Mouse (Mus musculus) forebrain, embryonic 14.5 days (tissue): Measurements from ENCODE around the gene Grin2d. TPM values are rescaled to one million over a fixed set of nuclear protein-coding genes. Genes with fewer than 3 reads are reported as not detected.

ENCODE experiments used
- ATAC-seq: fragments of 200-750 bp; cut with Nextera tagmentation; 2 replicates; pipeline ENCODE4 v1.8.0; 2017; ENCODE audit warnings: mild to moderate bottlenecking, moderate library complexity
- DNase-seq: peaks from one replicate; pipeline ENCODE4 v3.0.0-alpha.2; 2015; ENCODE audit warnings: low spot score
- H3K27ac ChIP-seq: fragments of 300-500 bp; sonication (generic); 2 replicates; pipeline ENCODE4 v1.5.1; 2014; ENCODE audit warnings: low read depth, mild to moderate bottlenecking, control low read depth, low read length, moderate library complexity
- H3K27me3 ChIP-seq: fragments of 300-500 bp; sonication (generic); replicated peaks from 2 replicates; pipeline ENCODE4 v1.6.1; 2014; ENCODE audit warnings: low read length, control low read depth, mixed read lengths; ENCODE audit not compliant: control insufficient read depth, insufficient read depth
- H3K36me3 ChIP-seq: fragments of 300-500 bp; sonication (generic); 2 replicates; pipeline ENCODE4 v1.6.1; 2014; ENCODE audit warnings: low read length, control low read depth; ENCODE audit not compliant: control insufficient read depth, insufficient read depth
- H3K4me1 ChIP-seq: fragments of 300-500 bp; sonication (generic); 2 replicates; pipeline ENCODE4 v1.6.1; 2014; ENCODE audit warnings: antibody characterized with exemption, low read length, control low read depth; ENCODE audit not compliant: control insufficient read depth, insufficient read depth
- H3K4me2 ChIP-seq: fragments of 300-500 bp; sonication (generic); 2 replicates; pipeline ENCODE4 v1.6.1; 2014; ENCODE audit warnings: mild to moderate bottlenecking, control low read depth, low read length
- H3K4me3 ChIP-seq: fragments of 300-500 bp; sonication (generic); 2 replicates; pipeline ENCODE4 v1.5.1; 2014; ENCODE audit warnings: low read depth, low read length, control low read depth
- H3K9ac ChIP-seq: fragments of 300-500 bp; sonication (generic); 2 replicates; pipeline ENCODE4 v1.6.1; 2014; ENCODE audit warnings: mild to moderate bottlenecking, low read length, control low read depth, moderate library complexity
- H3K9me3 ChIP-seq: fragments of 300-500 bp; sonication (generic); replicated peaks from 2 replicates; pipeline ENCODE4 v1.6.1; 2016; ENCODE audit warnings: low read length, control low read depth, mixed read lengths; ENCODE audit not compliant: control insufficient read depth
- WGBS: fragments of 180-500 bp; shearing (Covaris S2); extraction: QIAGEN DNeasy Blood & Tissue Kit; methylation state at CpG from one replicate; pipeline ENCODE4 v1.1.7; 2014; 5-methylcytosine and 5-hydroxymethylcytosine counted together
- polyA plus RNA-seq: library from polyadenylated mRNA; unstranded; fragments of >200 nt; fragmentation: Nextera tagmentation; extraction: Ambion mirVana; gene quantifications from 2 replicates; pipeline ENCODE4 v1.2.1, GENCODE M21; 2014

Grin2d gene
- polyA plus RNA-seq, 1 experiment from 2014 or later, result 0.52 TPM

DNA sequence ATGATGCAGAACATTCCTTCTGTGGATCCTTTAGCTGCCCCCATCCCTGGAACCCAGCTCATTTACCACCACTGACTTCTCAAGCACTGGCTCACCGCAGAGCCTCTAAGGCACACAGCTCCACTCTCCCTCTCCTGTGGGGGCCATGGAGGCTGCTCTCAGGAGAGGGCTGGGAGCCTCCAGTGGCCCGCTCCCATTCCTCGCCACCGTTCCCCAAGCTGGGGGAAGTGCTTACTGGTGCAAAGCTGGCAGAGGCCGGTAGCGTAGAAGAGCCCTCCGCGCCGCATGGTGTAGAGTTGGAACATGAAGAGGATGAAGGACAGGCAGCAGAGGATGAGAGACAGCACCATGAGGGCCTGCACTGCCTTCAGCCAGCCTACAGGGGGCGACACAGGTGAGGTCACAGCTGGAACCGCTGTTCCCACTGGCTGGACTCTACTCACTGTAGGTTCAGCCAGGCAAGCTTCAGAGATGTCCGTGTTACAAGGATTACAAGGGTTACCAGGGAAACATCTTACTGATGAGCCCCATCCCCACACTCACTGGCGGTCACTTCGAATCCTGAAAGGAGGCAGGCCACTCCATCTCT, 41.0 kb upstream of the Grin2d start:
- DNase-seq, result no peak
- Histone ChIP-seq H3K4me2 (no peak overlapping the region), H3K4me1 (peaks cover 24% of the 10 kb centered on the region), H3K4me3 (no peak overlapping the region), H3K36me3 (no peaks in the 10 kb centered on the region), H3K27me3 (no peaks in the 10 kb centered on the region), H3K9me3 (no peaks in the 10 kb centered on the region), H3K27ac (no peak overlapping the region), H3K9ac (no peak overlapping the region)
- WGBS, result 72% methylated on average over 14 of the region's 14 CpGs
- no peak for ATAC-seq

DNA sequence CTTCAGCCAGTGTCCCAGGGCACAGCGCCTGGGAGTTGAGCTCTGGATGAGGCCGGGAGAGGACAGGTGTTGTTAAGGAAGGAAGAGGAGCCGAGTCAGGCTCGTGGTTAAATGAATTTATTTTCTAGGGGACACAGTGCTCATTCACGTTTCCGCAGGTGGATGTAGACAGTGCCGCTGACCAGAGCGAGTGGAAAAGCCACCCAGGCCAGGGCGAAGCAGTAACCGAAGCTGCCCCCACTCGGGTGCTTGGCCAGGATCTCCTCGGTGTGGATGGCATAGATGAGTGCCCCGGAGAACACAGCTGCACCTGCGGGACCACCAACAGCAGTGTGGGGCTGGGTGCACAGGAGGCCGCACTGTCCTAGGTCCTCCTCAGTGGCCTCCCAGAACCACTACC, 39.7 kb upstream of the Grin2d start:
- H3K27me3 ChIP-seq, result no peaks in the 10 kb centered on the region
- 87% methylated on average over 15 of the region's 15 CpGs for WGBS
- ATAC-seq (no peak), DNase-seq (no peak)
- H3K4me3 ChIP-seq, result no peak overlapping the region
- H3K4me2 ChIP-seq, result no peak overlapping the region
- no peaks in the 10 kb centered on the region for H3K9me3 ChIP-seq
- H3K9ac ChIP-seq, result peak overlapping the region; percentile 32
- H3K27ac ChIP-seq, result peak overlapping the region; percentile 87
- no peaks in the 10 kb centered on the region for H3K36me3 ChIP-seq
- H3K4me1 ChIP-seq, result peaks cover 24% of the 10 kb centered on the region

DNA sequence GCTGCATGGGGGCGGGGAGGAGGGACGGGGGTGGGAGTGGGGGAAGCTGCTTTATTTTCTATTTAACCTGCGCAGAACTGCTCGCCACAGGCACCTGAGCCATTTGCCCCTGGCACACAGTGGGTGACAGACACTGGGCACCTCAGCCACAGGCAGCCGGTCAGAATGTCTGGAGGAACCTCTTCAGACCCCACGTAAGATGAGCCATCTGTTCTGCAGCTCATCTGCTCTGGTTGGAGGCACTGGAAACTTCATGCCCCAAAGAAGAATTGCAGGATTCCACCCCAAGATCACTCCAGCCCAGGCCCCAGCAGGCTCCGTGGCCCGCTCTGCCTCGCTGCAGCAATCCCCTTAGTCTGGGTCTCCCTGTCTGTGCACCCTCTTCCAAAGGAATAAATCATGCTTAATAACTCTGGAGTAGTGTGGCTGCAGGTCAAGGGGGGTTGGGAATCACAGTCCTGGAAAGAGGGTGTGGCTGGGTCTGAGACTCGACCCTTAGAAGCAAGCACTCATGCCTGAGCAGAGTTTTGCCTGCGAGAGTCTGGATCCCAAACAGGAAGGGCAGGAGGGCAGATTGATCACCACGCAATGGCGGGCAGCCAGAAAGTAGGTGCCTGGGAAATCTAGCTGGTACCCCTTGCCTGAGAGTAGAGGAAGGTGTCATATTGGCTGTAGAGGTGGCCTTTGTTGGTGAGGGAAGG, 39.0 kb upstream of the Grin2d start:
- Histone ChIP-seq H3K4me1 (peaks cover 17% of the 10 kb centered on the region), H3K4me3 (peak overlapping the region; percentile 23), H3K36me3 (no peaks in the 10 kb centered on the region), H3K27me3 (no peaks in the 10 kb centered on the region), H3K27ac (peak overlapping the region; percentile 87), H3K4me2 (peak overlapping the region; percentile 50), H3K9me3 (no peaks in the 10 kb centered on the region), H3K9ac (peak overlapping the region; percentile 54)
- WGBS, result 38% methylated on average over 12 of the region's 13 CpGs
- DNase-seq, result no peak
- ATAC-seq, result peak; percentile 49; the same call in 1 of the 2 replicates

DNA sequence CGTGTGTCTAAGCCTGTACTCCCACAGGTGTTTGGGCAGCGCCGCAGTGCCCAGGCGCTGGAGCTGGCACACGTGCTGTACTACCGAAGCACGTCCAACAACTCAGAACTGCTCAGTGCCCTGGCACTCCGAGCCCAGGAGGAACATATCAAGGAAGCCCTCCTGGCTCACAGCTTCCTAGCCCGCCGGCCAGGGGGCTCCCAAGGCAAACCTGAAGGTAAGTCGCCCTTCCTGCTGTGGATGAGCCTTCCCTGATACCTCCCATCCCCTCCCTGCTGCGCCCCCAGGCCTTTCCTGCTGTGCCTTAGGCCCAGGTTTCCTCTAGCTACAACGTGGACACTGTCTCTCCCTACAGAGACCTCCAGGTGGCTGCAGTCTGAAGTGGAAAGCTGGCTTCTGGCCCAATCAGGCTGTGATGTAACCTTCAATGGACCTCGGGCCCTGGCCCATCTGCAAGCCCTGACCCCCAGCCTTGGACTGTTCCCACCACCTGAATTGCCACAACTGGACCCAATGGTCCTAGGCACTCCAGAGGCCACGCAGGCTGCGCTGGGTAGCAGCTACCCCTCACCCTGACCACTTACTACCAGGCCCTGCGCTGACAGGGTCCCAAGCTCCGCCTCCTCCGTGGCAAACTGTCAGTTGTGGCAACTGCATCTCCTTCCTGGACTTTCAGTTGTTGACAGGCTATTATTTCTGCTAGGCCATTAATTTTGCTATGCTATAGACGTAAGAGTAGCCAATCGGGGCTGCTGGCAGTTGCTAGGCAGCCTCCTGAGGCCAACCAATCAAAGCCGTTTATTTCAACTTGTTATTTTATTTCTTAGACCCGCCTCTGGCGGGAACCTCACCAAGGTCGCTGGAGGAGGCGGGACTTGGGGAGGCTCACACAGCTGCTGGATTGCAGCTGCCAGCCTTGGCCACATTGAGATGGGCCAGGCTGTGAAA, 38.2 kb upstream of the Grin2d start:
- Histone ChIP-seq H3K4me3 (peak overlapping the region; percentile 23), H3K9me3 (no peaks in the 10 kb centered on the region), H3K9ac (peak overlapping the region; percentile 54), H3K27ac (peak overlapping the region; percentile 87), H3K27me3 (no peaks in the 10 kb centered on the region), H3K4me1 (peaks cover 17% of the 10 kb centered on the region), H3K4me2 (peak overlapping the region; percentile 50), H3K36me3 (no peaks in the 10 kb centered on the region)
- DNase-seq, result peak; percentile 95
- ATAC-seq, result peak; percentile 89
- 32% methylated on average over 26 of the region's 26 CpGs for WGBS

DNA sequence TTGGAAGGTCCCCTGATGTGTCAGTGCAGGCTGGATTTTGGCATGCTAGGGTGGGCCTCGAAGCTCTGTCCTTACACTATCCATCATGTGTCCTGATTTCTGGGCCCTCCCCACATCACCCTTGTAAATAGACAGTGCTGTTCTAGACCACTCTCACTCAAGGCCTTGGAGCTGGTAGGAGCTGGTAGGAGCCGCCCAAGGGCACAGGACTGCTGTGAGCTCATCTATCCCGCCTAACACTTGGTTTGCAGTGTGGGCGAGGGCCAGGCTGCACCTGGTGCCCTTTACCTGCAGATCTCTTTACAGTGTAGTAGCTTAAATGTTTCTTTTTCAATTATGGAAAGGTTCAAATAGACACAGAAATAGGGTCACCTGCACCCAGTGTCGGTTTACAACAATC, 36.8 kb upstream of the Grin2d start:
- 93% methylated on average over 5 of the region's 5 CpGs for WGBS
- Histone ChIP-seq H3K27ac (no peak overlapping the region), H3K4me1 (peaks cover 17% of the 10 kb centered on the region), H3K9ac (no peak overlapping the region), H3K36me3 (peaks cover under 1% of the 10 kb centered on the region; the same call in 1 of the 2 replicates), H3K9me3 (no peaks in the 10 kb centered on the region), H3K4me3 (no peak overlapping the region), H3K27me3 (no peaks in the 10 kb centered on the region), H3K4me2 (no peak overlapping the region)
- ATAC-seq (no peak), DNase-seq (no peak)

DNA sequence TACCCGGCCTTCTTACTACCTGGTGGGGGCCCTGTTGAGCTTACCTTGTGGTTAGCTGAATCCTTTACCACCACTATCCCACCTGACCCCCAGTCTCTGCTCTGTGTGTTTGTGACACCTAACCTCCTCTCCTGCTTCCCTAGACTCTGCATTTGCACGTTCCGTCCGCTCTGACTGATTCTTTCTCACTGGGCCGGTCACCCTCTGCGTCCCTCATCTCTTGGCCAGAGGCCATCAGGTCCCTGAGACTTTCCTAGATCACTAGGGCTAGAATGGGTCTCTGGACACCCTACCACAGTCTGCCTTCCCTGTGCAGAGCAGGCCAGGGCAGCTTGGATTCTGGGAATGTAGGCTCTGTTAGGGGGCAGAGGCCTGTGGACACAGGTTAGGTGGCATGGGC, 35.9 kb upstream of the Grin2d start:
- Histone ChIP-seq H3K9me3 (no peaks in the 10 kb centered on the region), H3K4me3 (no peak overlapping the region), H3K4me1 (peaks cover 17% of the 10 kb centered on the region), H3K36me3 (peaks cover 10% of the 10 kb centered on the region), H3K27ac (no peak overlapping the region), H3K4me2 (no peak overlapping the region), H3K9ac (no peak overlapping the region), H3K27me3 (no peaks in the 10 kb centered on the region)
- DNase-seq, result no peak
- WGBS, result 94% methylated on average over 6 of the region's 6 CpGs
- no peak for ATAC-seq

DNA sequence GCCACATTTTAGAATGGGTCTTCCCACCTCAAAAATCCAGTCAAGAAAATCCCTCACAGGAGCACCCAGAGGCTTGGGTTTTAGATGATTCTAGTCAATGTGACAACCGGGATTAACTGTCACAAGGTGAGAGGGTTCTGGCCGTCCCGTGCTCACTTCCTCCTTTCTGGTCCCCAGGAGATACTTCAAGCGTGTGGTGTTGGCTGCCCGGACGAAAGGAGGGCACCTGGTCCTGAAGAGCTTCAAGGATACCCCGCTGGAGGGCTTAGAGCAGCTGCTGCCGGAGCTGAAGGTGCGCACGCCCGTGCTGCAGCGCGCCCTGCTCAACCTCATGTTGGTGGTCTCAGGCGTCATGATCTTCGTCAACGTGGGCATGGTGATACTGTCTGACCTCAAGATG, 31.0 kb upstream of the Grin2d start:
- H3K4me1 ChIP-seq, result no peaks in the 10 kb centered on the region

DNA sequence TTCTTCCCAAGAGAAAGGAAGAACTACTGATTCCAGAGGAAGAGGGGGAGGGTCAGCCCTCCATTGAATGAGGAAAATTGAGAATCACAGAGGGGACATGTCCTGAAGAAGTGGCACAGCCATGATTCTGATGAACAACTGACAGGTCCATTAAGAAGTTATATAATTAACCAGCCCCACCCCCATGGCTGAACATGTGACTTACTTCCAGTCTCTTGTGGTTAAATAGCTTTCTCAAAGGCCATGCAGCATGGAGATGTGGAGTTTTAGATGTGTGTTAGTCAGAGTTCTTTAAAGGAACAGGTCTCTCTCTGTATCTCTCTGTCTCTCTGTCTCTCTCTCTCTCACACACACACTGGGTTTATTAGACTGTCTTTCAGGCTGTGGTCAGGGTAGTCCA, 30.2 kb upstream of the Grin2d start:
- H3K36me3 ChIP-seq, result peaks cover 10% of the 10 kb centered on the region
- no peak overlapping the region for H3K4me2 ChIP-seq
- H3K27ac ChIP-seq, result no peak overlapping the region
- no peaks in the 10 kb centered on the region for H3K4me1 ChIP-seq
- H3K9me3 ChIP-seq, result no peaks in the 10 kb centered on the region
- H3K9ac ChIP-seq, result no peak overlapping the region
- no peaks in the 10 kb centered on the region for H3K27me3 ChIP-seq
- no peak for ATAC-seq
- DNase-seq, result no peak
- H3K4me3 ChIP-seq, result no peak overlapping the region

More for the DNA sequence above, 31.0 kb upstream of the Grin2d start:
- DNase-seq (no peak), ATAC-seq (no peak)
- H3K27me3 ChIP-seq, result no peaks in the 10 kb centered on the region
- no peak overlapping the region for H3K27ac ChIP-seq
- no peak overlapping the region for H3K4me2 ChIP-seq
- H3K9ac ChIP-seq, result no peak overlapping the region
- peaks cover 10% of the 10 kb centered on the region for H3K36me3 ChIP-seq
- H3K9me3 ChIP-seq, result no peaks in the 10 kb centered on the region
- no peak overlapping the region for H3K4me3 ChIP-seq
- 94% methylated on average over 16 of the region's 16 CpGs for WGBS
